Mouse (Mus musculus) intestine, embryonic 16.5 days (tissue): ENCODE measurements around the gene Cchcr1. TPM values are rescaled to one million over a fixed set of nuclear protein-coding genes. Genes with fewer than 3 reads are reported as not detected.

Experiments used
- ATAC-seq: fragments of 200-750 bp; cut with Nextera tagmentation; 2 replicates; pipeline ENCODE4 v1.8.0; 2017; ENCODE audit warnings: moderate TSS enrichment, moderate library complexity
- H3K27ac ChIP-seq: fragments of 300-500 bp; sonication (generic); 2 replicates; pipeline ENCODE4 v1.5.1; 2014; ENCODE audit warnings: mild to moderate bottlenecking, low read length
- H3K27me3 ChIP-seq: fragments of 300-500 bp; sonication (generic); replicated peaks from 2 replicates; pipeline ENCODE4 v1.6.1; 2014; ENCODE audit warnings: low read length, control low read depth, mixed read lengths; ENCODE audit not compliant: control insufficient read depth, insufficient read depth
- H3K36me3 ChIP-seq: fragments of 300-500 bp; sonication (generic); 2 replicates; pipeline ENCODE4 v1.6.1; 2014; ENCODE audit warnings: low read length, control low read depth; ENCODE audit not compliant: control insufficient read depth, insufficient read depth
- H3K4me1 ChIP-seq: fragments of 300-500 bp; sonication (generic); 2 replicates; pipeline ENCODE4 v1.6.1; 2014; ENCODE audit warnings: low read length, control low read depth, mixed read lengths; ENCODE audit not compliant: control insufficient read depth, insufficient read depth
- H3K4me2 ChIP-seq: fragments of 300-500 bp; sonication (generic); 2 replicates; pipeline ENCODE4 v1.6.1; 2014; ENCODE audit warnings: low read depth, low read length, control low read depth
- H3K4me3 ChIP-seq: fragments of 300-500 bp; sonication (generic); 2 replicates; pipeline ENCODE4 v1.5.1; 2014; ENCODE audit warnings: mild to moderate bottlenecking, low read length
- H3K9ac ChIP-seq: fragments of 300-500 bp; sonication (generic); 2 replicates; pipeline ENCODE4 v1.6.1; 2014; ENCODE audit warnings: low read depth, low read length
- H3K9me3 ChIP-seq: fragments of 300-500 bp; sonication (generic); 2 replicates; pipeline ENCODE4 v1.6.1; 2016; ENCODE audit warnings: low read length, control low read depth; ENCODE audit not compliant: control insufficient read depth
- WGBS: fragments of 180-500 bp; shearing (Covaris S2); extraction: QIAGEN DNeasy Blood & Tissue Kit; methylation state at CpG from one replicate; pipeline ENCODE4 v1.1.7; 2014; 5-methylcytosine and 5-hydroxymethylcytosine counted together
- polyA plus RNA-seq: library from polyadenylated mRNA; unstranded; fragments of >200 nt; fragmentation: Nextera tagmentation; extraction: Ambion mirVana; gene quantifications from 2 replicates; pipeline ENCODE4 v1.2.1, GENCODE M21; 2015

The Cchcr1 gene
- polyA plus RNA-seq, 1 experiment from 2014 or later, result 15.7 TPM

- no peaks in the 10 kb centered on the region for H3K27me3 ChIP-seq
- peak; percentile 34 for ATAC-seq
- H3K4me3 ChIP-seq, result no peak overlapping the region
- H3K4me2 ChIP-seq, result no peak overlapping the region
- no peak overlapping the region for H3K27ac ChIP-seq
- WGBS, result 58% methylated on average over 9 of the region's 9 CpGs
- H3K9me3 ChIP-seq, result no peaks in the 10 kb centered on the region
- no peaks in the 10 kb centered on the region for H3K4me1 ChIP-seq
- H3K9ac ChIP-seq, result no peak overlapping the region
- no peaks in the 10 kb centered on the region for H3K36me3 ChIP-seq
Measured at GRCm38 (mm10) chr17:35557351-35557750, 40.5 kb downstream of the Cchcr1 start.

- no peak overlapping the region for H3K27ac ChIP-seq
- WGBS, result 64% methylated on average over 8 of the region's 8 CpGs
- no peak overlapping the region for H3K4me3 ChIP-seq
- no peaks in the 10 kb centered on the region for H3K27me3 ChIP-seq
- no peaks in the 10 kb centered on the region for H3K36me3 ChIP-seq
- H3K4me2 ChIP-seq, result no peak overlapping the region
- H3K4me1 ChIP-seq, result no peaks in the 10 kb centered on the region
- ATAC-seq, result no peak
- no peaks in the 10 kb centered on the region for H3K9me3 ChIP-seq
- no peak overlapping the region for H3K9ac ChIP-seq
Measured at GRCm38 (mm10) chr17:35558216-35558615, 41.3 kb downstream of the Cchcr1 start.

GRCm38 (mm10) chr17:35567150-35567549, 50.2 kb downstream of the Cchcr1 start, which contains the start of gene 2300002M23Rik:
Gene 2300002M23Rik, plus strand, starts transcription at chr17:35567450.
- ATAC-seq, result no peak
- 54% methylated on average over 3 of the region's 3 CpGs for WGBS

GRCm38 (mm10) chr17:35567767-35568166, 50.9 kb downstream of the Cchcr1 start:
- 21% methylated on average over 9 of the region's 9 CpGs for whole genome bisulfite sequencing
- ATAC-seq, result no peak

More at GRCm38 (mm10) chr17:35567150-35567549, 50.2 kb downstream of the Cchcr1 start, which contains the start of gene 2300002M23Rik:
- no peaks in the 10 kb centered on the region for H3K9me3 ChIP-seq
- H3K9ac ChIP-seq, result no peak within 1 kb of the TSS
- H3K27me3 ChIP-seq, result peaks cover 11% of the 10 kb centered on the region; the same call in 1 of the 2 replicates
- no peak within 1 kb of the TSS for H3K27ac ChIP-seq
- no peak within 1 kb of the TSS for H3K4me2 ChIP-seq
- H3K4me3 ChIP-seq, result no peak within 1 kb of the TSS
- H3K36me3 ChIP-seq, result no peaks in the 10 kb centered on the region
- peaks cover 8% of the 10 kb centered on the region for H3K4me1 ChIP-seq

GRCm38 (mm10) chr17:35569091-35569944, 52.4 kb downstream of the Cchcr1 start:
- peak overlapping the region; percentile 43; the same call in 1 of the 2 replicates for H3K9ac ChIP-seq
- ATAC-seq, result no peak
- peaks cover 11% of the 10 kb centered on the region; the same call in 1 of the 2 replicates for H3K27me3 ChIP-seq
- H3K27ac ChIP-seq, result no peak overlapping the region
- 7% methylated on average over 28 of the region's 28 CpGs for WGBS
- H3K36me3 ChIP-seq, result no peaks in the 10 kb centered on the region
- H3K4me1 ChIP-seq, result peaks cover 8% of the 10 kb centered on the region
- no peaks in the 10 kb centered on the region for H3K9me3 ChIP-seq
- peak overlapping the region; percentile 26 for H3K4me3 ChIP-seq
- H3K4me2 ChIP-seq, result peak overlapping the region; percentile 52

More at GRCm38 (mm10) chr17:35567767-35568166, 50.9 kb downstream of the Cchcr1 start:
- H3K9me3 ChIP-seq, result no peaks in the 10 kb centered on the region
- no peak overlapping the region for H3K9ac ChIP-seq
- H3K27ac ChIP-seq, result no peak overlapping the region
- no peak overlapping the region for H3K4me2 ChIP-seq
- H3K4me3 ChIP-seq, result no peak overlapping the region
- H3K36me3 ChIP-seq, result no peaks in the 10 kb centered on the region
- H3K4me1 ChIP-seq, result peaks cover 8% of the 10 kb centered on the region
- H3K27me3 ChIP-seq, result peaks cover 11% of the 10 kb centered on the region; the same call in 1 of the 2 replicates

- H3K4me2 ChIP-seq, result no peak overlapping the region
- no peak overlapping the region for H3K27ac ChIP-seq
- 76% methylated on average over 14 of the region's 14 CpGs for WGBS
- no peak overlapping the region for H3K4me3 ChIP-seq
- ATAC-seq, result no peak
- no peaks in the 10 kb centered on the region for H3K36me3 ChIP-seq
- peaks cover 11% of the 10 kb centered on the region; the same call in 1 of the 2 replicates for H3K27me3 ChIP-seq
- no peak overlapping the region for H3K9ac ChIP-seq
- H3K9me3 ChIP-seq, result no peaks in the 10 kb centered on the region
- peaks cover 14% of the 10 kb centered on the region for H3K4me1 ChIP-seq
Measured at GRCm38 (mm10) chr17:35570836-35571235, 53.9 kb downstream of the Cchcr1 start.

- H3K4me3 ChIP-seq, result no peak overlapping the region
- no peak for ATAC-seq
- H3K4me2 ChIP-seq, result no peak overlapping the region
- H3K9ac ChIP-seq, result no peak overlapping the region
- H3K4me1 ChIP-seq, result peaks cover 14% of the 10 kb centered on the region
- WGBS, result 95% methylated on average over 7 of the region's 7 CpGs
- H3K27ac ChIP-seq, result no peak overlapping the region
- no peaks in the 10 kb centered on the region for H3K9me3 ChIP-seq
- H3K36me3 ChIP-seq, result no peaks in the 10 kb centered on the region
- H3K27me3 ChIP-seq, result peaks cover 11% of the 10 kb centered on the region; the same call in 1 of the 2 replicates
Measured at GRCm38 (mm10) chr17:35571477-35571876, 54.6 kb downstream of the Cchcr1 start.

- no peak for ATAC-seq
- no peaks in the 10 kb centered on the region for H3K9me3 ChIP-seq
- no peak overlapping the region for H3K27ac ChIP-seq
- no peak overlapping the region for H3K4me3 ChIP-seq
- no peak overlapping the region for H3K4me2 ChIP-seq
- H3K27me3 ChIP-seq, result no peaks in the 10 kb centered on the region
- 22% methylated on average over 6 of the region's 6 CpGs for WGBS
- no peak overlapping the region for H3K9ac ChIP-seq
- H3K4me1 ChIP-seq, result peaks cover 6% of the 10 kb centered on the region
- no peaks in the 10 kb centered on the region for H3K36me3 ChIP-seq
Measured at GRCm38 (mm10) chr17:35578211-35578610, 61.3 kb downstream of the Cchcr1 start.
